Comparison of ENCODE assay signal across 9 mouse cellular contexts in the genomic region with DNA sequence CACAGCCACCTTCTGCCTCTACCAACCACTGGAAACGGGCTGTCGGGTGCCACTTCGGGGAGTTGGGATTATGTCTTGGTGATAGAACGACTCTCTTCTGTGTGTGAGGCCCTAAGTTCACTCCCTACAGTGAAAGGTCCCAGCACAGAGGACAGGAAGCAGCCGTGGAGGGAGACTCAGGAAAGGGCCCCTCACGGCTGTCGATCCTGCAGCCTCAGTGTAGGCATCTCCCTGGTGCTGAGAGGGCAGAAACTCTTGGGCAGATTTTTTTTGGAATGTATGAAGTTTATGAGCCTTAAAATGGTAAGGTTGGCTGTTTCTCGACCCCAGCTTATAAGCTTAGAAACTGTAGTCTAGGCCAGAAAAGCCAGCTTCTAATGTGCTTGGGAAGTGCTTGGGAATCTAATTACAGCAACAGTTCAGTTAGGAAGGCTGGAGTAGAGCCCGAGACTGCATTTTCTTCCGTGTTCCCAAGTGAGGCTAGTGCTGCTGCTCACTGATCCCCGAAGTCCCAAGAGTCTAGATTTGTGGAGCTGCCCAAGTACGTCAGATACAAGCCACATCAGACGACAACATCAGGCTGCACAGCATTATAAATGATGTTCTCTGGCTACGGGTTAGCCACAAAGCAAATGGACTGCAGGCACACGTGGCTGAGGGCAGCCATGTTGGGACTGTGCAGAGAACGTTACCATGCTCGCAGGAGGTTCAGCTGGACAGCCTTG.
DNase-seq lines count a peak whose midpoint lies in the region; ATAC-seq and TF ChIP-seq lines count a peak whose summit lies in the region.
"Had no signal": no experiment of that assay in that cellular context is flagged by ENCODE, and none has a peak within 500 bp of the region (broad histone marks: within the 10 kb centered on the region; RNA-seq: fewer than 3 reads in every experiment).

No protein-coding gene starts in this region.

- no peaks in the 10 kb centered on the region for H3K27me3 ChIP-seq in lung, postnatal 0 days (replicated peaks; ENCODE audit: insufficient read depth, low read length)
- H3K27me3 ChIP-seq in kidney, adult 2 months (replicated peaks; ENCODE audit: control insufficient read depth, insufficient read depth, low read length): no peaks in the 10 kb centered on the region
- no peaks in the 10 kb centered on the region for H3K27me3 ChIP-seq in stomach, embryonic 16.5 days (ENCODE audit: control insufficient read depth, insufficient read depth, low read length)
- H3K27me3 ChIP-seq in forebrain, postnatal 0 days (ENCODE audit: insufficient read depth, low read length): no peaks in the 10 kb centered on the region

- no peaks in the 10 kb centered on the region for H3K9me3 ChIP-seq in lung, postnatal 0 days (ENCODE audit: low read length)
- no peaks in the 10 kb centered on the region for H3K9me3 ChIP-seq in stomach, embryonic 16.5 days (replicated peaks; ENCODE audit: control insufficient read depth, low read length)
- H3K9me3 ChIP-seq in forebrain, postnatal 0 days (ENCODE audit: low read length): no peaks in the 10 kb centered on the region

- H3K36me3 ChIP-seq in lung, postnatal 0 days (ENCODE audit: insufficient read depth, low read length): no peaks in the 10 kb centered on the region
- no peaks in the 10 kb centered on the region for H3K36me3 ChIP-seq in kidney, adult 2 months (ENCODE audit: control insufficient read depth, insufficient read depth, low read length)
- no peaks in the 10 kb centered on the region for H3K36me3 ChIP-seq in stomach, embryonic 16.5 days (ENCODE audit: control insufficient read depth, insufficient read depth, low read length)
- 0 out of 2 replicates have a peak, but pooled peaks cover 3% of the 10 kb centered on the region for H3K36me3 ChIP-seq in forebrain, postnatal 0 days (ENCODE audit: insufficient read depth)

- no peak for TF ChIP-seq EP300 in lung, postnatal 0 days (IDR thresholded peaks at IDR 0.05)

- H3K4me3 ChIP-seq in lung, postnatal 0 days (ENCODE audit: low read depth, low read length): no peak overlapping the region
- H3K4me3 ChIP-seq in kidney, adult 2 months (ENCODE audit: insufficient read depth, low read depth, low read length): no peak overlapping the region
- no peak overlapping the region for H3K4me3 ChIP-seq in stomach, embryonic 16.5 days (replicated peaks; ENCODE audit: low read length)
- H3K4me3 ChIP-seq in forebrain, postnatal 0 days (ENCODE audit: low read depth, low read length): no peak overlapping the region

- TF ChIP-seq CTCF in lung, postnatal 0 days (IDR thresholded peaks at IDR 0.05): no peak
- TF ChIP-seq CTCF in kidney, adult 2 months (conservative IDR thresholded peaks at IDR 0.05; ENCODE audit: insufficient read depth, insufficient read length, low read depth, low read length): no peak
- TF ChIP-seq CTCF in forebrain, postnatal 0 days (IDR thresholded peaks at IDR 0.05; ENCODE audit: low read depth): no peak

- peaks cover 12% of the 10 kb centered on the region; the same call in 1 of the 2 replicates for H3K4me1 ChIP-seq in lung, postnatal 0 days (ENCODE audit: insufficient read depth, low read depth, low read length)
- H3K4me1 ChIP-seq in kidney, adult 2 months (ENCODE audit: control insufficient read depth, insufficient read depth, low read length): peaks cover 15% of the 10 kb centered on the region
- no peaks in the 10 kb centered on the region for H3K4me1 ChIP-seq in stomach, embryonic 16.5 days (ENCODE audit: control insufficient read depth, insufficient read depth, low read length)
- no peaks in the 10 kb centered on the region for H3K4me1 ChIP-seq in forebrain, postnatal 0 days (ENCODE audit: insufficient read depth)

- H3K4me2 ChIP-seq in lung, postnatal 0 days (replicated peaks; ENCODE audit: low read depth, low read length): no peak overlapping the region
- H3K4me2 ChIP-seq in stomach, embryonic 16.5 days (ENCODE audit: low read depth, low read length): no peak overlapping the region
- no peak overlapping the region for H3K4me2 ChIP-seq in forebrain, postnatal 0 days (ENCODE audit: low read depth)

- no peak for ATAC-seq in lung, postnatal 0 days
- ATAC-seq in stomach, embryonic 16.5 days (ENCODE audit: insufficient read depth, low FRiP score): no peak
- ATAC-seq in CD4-positive, CD25-positive, alpha-beta regulatory T cell, adult 4 months: no peak
- no peak for ATAC-seq in forebrain, postnatal 0 days

- no peak overlapping the region for H3K9ac ChIP-seq in lung, postnatal 0 days (replicated peaks; ENCODE audit: low read depth)
- no peak overlapping the region for H3K9ac ChIP-seq in stomach, embryonic 16.5 days (ENCODE audit: low read length)
- H3K9ac ChIP-seq in forebrain, postnatal 0 days: no peak overlapping the region

- WGBS in lung, postnatal 0 days: 62% methylated on average over 17 of the region's 17 CpGs
- 37% methylated on average over 17 of the region's 17 CpGs for WGBS in kidney, adult 2 months
- WGBS in stomach, embryonic 16.5 days: 62% methylated on average over 17 of the region's 17 CpGs
- WGBS in forebrain, postnatal 0 days: 86% methylated on average over 17 of the region's 17 CpGs

- 0 out of 2 replicates have a peak overlapping the region, but pooled peaks have one; percentile 9 for H3K27ac ChIP-seq in lung, postnatal 0 days (ENCODE audit: low read length)
- peak overlapping the region; percentile 78 for H3K27ac ChIP-seq in kidney, adult 2 months (ENCODE audit: insufficient read depth, low read depth, low read length)
- H3K27ac ChIP-seq in stomach, embryonic 16.5 days (ENCODE audit: low read length): peak overlapping the region; percentile 46; the same call in 1 of the 2 replicates
- H3K27ac ChIP-seq in forebrain, postnatal 0 days (ENCODE audit: low read depth, low read length): no peak overlapping the region

- no peak for TF ChIP-seq POLR2A in kidney, adult 2 months (IDR thresholded peaks at IDR 0.05; ENCODE audit: low read depth, low read length)

- peak; percentile 10 for DNase-seq in adrenal gland, postnatal 14 days
- DNase-seq in adrenal gland, postnatal 4 days (ENCODE audit: low spot score in 2 of 2): no peak
- DNase-seq in lung, postnatal 0 days (ENCODE audit: low spot score): no peak
- DNase-seq in lung, postnatal 10 days: no peak
- peak; percentile 59 for DNase-seq in kidney, adult 2 months
- no peak for DNase-seq in forebrain, postnatal 0 days
- DNase-seq: lung, adult 2 months had no signal

Comparison
In these comparisons a context has a peak if more than half of its experiments do, and no peak if none do; other contexts are left out.
1. DNase-seq: peak in adrenal gland, postnatal 14 days (single experiment) and kidney, adult 2 months (single experiment); none in adrenal gland, postnatal 4 days (0 of 2), lung, postnatal 0 days (single experiment), lung, postnatal 10 days (single experiment) and forebrain, postnatal 0 days (single experiment).